Mouse (Mus musculus) limb, embryonic 14.5 days (tissue): ENCODE data around the gene Naa10. TPM values are rescaled to one million over a fixed set of nuclear protein-coding genes. Genes with fewer than 3 reads are reported as not detected.

ENCODE experiments used
- ATAC-seq: fragments of 200-750 bp; cut with Nextera tagmentation; 2 replicates; pipeline ENCODE4 v1.8.0; 2017; ENCODE audit warnings: low read depth, moderate number of reproducible peaks, moderate TSS enrichment; ENCODE audit not compliant: low FRiP score
- DNase-seq: peaks from one replicate; pipeline ENCODE4 v3.0.0-alpha.2; 2015; ENCODE audit warnings: low spot score
- H3K27ac ChIP-seq: fragments of 300-500 bp; sonication (generic); replicated peaks from 2 replicates; pipeline ENCODE4 v1.5.1; 2014; ENCODE audit warnings: low read depth, mild to moderate bottlenecking, low read length, moderate library complexity, mixed read lengths
- H3K27me3 ChIP-seq: fragments of 300-500 bp; sonication (generic); 2 replicates; pipeline ENCODE4 v1.6.1; 2014; ENCODE audit warnings: low read length, mixed read lengths; ENCODE audit not compliant: control insufficient read depth, insufficient read depth
- H3K36me3 ChIP-seq: fragments of 300-500 bp; sonication (generic); 2 replicates; pipeline ENCODE4 v1.6.1; 2014; ENCODE audit warnings: mild to moderate bottlenecking, low read length, moderate library complexity, mixed read lengths; ENCODE audit not compliant: control insufficient read depth, insufficient read depth
- H3K4me1 ChIP-seq: fragments of 300-500 bp; sonication (generic); 2 replicates; pipeline ENCODE4 v1.6.1; 2014; ENCODE audit warnings: antibody characterized with exemption, low read length, mixed read lengths; ENCODE audit not compliant: control insufficient read depth, insufficient read depth
- H3K4me2 ChIP-seq: fragments of 300-500 bp; sonication (generic); replicated peaks from 2 replicates; pipeline ENCODE4 v1.6.1; 2014; ENCODE audit warnings: low read depth, mild to moderate bottlenecking, low read length, moderate library complexity; ENCODE audit not compliant: severe bottlenecking
- H3K4me3 ChIP-seq: fragments of 300-500 bp; sonication (generic); replicated peaks from 2 replicates; pipeline ENCODE4 v1.5.1; 2014; ENCODE audit warnings: low read length
- H3K9ac ChIP-seq: fragments of 300-500 bp; sonication (generic); 2 replicates; pipeline ENCODE4 v1.6.1; 2014; ENCODE audit warnings: mild to moderate bottlenecking, low read depth, low read length, moderate library complexity; ENCODE audit not compliant: severe bottlenecking
- H3K9me3 ChIP-seq: fragments of 300-500 bp; sonication (generic); 2 replicates; pipeline ENCODE4 v1.6.1; 2016; ENCODE audit warnings: low read length; ENCODE audit not compliant: control insufficient read depth
- POLR2A ChIP-seq: fragments of 200-500 bp; IDR thresholded peaks from 2 replicates; pipeline ENCODE4 v1.8.0; 2012; ENCODE audit warnings: inconsistent platforms, mild to moderate bottlenecking, moderate library complexity, borderline replicate concordance; ENCODE audit not compliant: insufficient read depth, insufficient read length; ENCODE audit errors: extremely low read depth
- WGBS: fragments of 180-500 bp; shearing (Covaris S2); extraction: QIAGEN DNeasy Blood & Tissue Kit; methylation state at CpG from one replicate; pipeline ENCODE4 v1.1.7; 2014; 5-methylcytosine and 5-hydroxymethylcytosine counted together
- polyA plus RNA-seq, 2 experiments: library from polyadenylated mRNA; depleted of rRNA in 1 of 2; stranded (reverse) in 1 of 2; unstranded in 1 of 2; fragments of >200 nt; fragmentation: Nextera tagmentation in 1 of 2; extraction: Ambion mirVana in 1 of 2; gene quantifications; 2 replicates each; pipeline versions ENCODE4 v1.2.1 to v1.2.3; 2012 to 2014

The Naa10 gene
- polyA plus RNA-seq, 2 experiments: 112 to 128 TPM

DNA sequence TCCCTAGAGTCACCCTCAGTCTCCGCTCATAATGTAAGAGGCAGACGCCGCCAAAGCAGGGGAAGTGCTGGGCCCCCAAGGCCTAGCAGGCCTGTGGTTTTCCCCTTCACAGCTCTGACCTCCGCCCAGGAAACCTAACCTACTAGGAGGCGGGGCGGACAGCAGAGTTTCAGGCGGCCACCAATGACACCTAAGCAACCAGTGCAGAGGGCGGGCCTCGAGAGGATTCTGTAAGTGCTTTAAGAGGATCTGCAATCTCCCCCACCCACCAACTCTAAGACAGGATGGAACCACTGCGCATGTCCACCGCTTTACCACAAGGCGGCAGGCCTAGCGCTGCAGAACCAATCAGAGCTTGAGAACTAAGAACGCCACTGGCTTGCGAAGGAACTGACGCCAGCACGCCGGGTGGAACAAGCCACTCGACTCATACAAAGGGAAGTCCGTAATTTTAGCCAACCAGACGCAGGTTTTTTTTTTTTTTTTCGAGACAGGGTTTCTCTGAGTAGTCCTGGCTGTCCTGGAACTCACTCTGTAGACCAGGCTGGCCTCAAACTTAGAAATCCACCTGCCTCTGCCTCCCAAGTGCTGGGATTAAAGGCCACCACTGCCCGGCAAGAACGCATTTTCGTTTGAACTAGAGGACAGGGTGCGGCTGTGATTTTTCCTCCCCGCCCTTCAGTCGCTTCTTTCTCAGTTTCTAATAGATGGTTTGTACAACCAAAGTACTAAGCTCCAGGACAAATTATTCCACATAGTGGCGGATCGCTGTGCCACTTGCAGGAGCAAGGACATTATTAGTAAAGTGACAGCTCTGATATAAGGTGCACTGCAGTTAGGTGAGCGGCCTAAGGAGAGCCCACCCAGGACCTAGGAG, 6.7 kb downstream of the Naa10 start:
- H3K9ac ChIP-seq: 0 out of 2 replicates have a peak overlapping the region, but pooled peaks have one; percentile 31
- H3K4me3 ChIP-seq: peak overlapping the region; percentile 15; the same call in 1 of the 2 replicates
- ATAC-seq: peak; percentile 96

DNA sequence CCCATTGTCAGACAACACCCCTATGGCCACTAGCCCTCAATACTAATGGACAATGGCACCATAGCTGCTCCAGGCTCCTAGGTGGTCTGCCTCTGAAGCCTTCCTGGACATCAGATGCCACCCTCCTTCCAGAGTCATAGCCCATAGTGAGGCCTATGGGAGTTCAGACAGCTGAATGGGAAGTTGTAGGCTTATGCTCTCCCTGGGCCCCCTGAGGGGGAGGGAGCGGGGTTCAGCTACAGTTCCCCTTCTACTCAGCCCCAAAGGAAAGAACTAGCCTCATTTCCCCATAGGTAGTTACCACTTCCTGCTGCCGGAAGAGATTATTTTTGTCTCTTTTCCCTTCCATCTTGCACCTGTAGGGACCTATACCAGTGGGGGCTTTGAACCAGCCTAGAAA, 10.2 kb downstream of the Naa10 start:
- Histone ChIP-seq H3K9me3 (no peaks in the 10 kb centered on the region), H3K36me3 (no peaks in the 10 kb centered on the region), H3K4me3 (no peak overlapping the region), H3K9ac (no peak overlapping the region), H3K4me1 (no peaks in the 10 kb centered on the region), H3K27ac (no peak overlapping the region), H3K4me2 (no peak overlapping the region), H3K27me3 (no peaks in the 10 kb centered on the region)
- ATAC-seq (no peak), DNase-seq (no peak)
- no peak for TF ChIP-seq POLR2A
- 77% methylated on average over 2 of the region's 2 CpGs for WGBS

More for the DNA sequence above, 6.7 kb downstream of the Naa10 start:
- Histone ChIP-seq H3K27me3 (no peaks in the 10 kb centered on the region), H3K27ac (peak overlapping the region; percentile 75), H3K4me1 (no peaks in the 10 kb centered on the region), H3K4me2 (peak overlapping the region; percentile 35), H3K9me3 (no peaks in the 10 kb centered on the region), H3K36me3 (peaks cover 21% of the 10 kb centered on the region)
- 30% methylated on average over 31 of the region's 31 CpGs for WGBS
- DNase-seq: peak; percentile 95
- no peak for TF ChIP-seq POLR2A

- ATAC-seq: no peak
- WGBS: 35% methylated on average over 12 of the region's 26 CpGs
- H3K9me3 ChIP-seq: no peaks in the 10 kb centered on the region
- H3K4me3 ChIP-seq: peak overlapping the region; percentile 11; the same call in 1 of the 2 replicates
- no peaks in the 10 kb centered on the region for H3K27me3 ChIP-seq
- no peak overlapping the region for H3K9ac ChIP-seq
- no peak for DNase-seq
- peak overlapping the region; percentile 36 for H3K4me2 ChIP-seq
- no peak overlapping the region for H3K27ac ChIP-seq
- no peak for TF ChIP-seq POLR2A
- H3K4me1 ChIP-seq: no peaks in the 10 kb centered on the region
- no peaks in the 10 kb centered on the region for H3K36me3 ChIP-seq
These were observed 10.6 kb downstream of the Naa10 start for GRCm38 (mm10) chrX:73911156-73911555.

DNA sequence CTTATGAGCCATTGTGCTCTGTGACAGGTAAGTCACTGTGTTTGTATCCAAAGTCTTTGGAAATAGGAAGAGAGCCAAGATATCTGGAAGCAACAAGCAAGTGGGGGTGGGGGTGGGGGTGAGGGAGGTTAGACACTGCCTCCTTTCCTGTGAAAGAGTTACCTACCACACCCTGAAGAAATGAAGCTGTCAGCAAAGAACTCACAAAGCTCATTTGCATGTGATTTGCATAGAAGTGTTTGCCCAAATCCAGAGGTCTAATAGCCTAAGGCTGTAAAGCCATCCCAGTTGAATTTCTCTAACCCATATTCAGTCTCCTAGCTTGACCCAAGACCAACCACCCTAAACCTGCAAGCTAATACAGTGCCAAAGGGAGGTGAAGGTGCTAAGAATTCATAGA, 11.3 kb downstream of the Naa10 start:
- Histone ChIP-seq H3K4me2 (no peak overlapping the region), H3K27me3 (no peaks in the 10 kb centered on the region), H3K36me3 (no peaks in the 10 kb centered on the region), H3K4me3 (no peak overlapping the region), H3K9me3 (no peaks in the 10 kb centered on the region), H3K27ac (no peak overlapping the region), H3K9ac (no peak overlapping the region), H3K4me1 (no peaks in the 10 kb centered on the region)
- DNase-seq (no peak), ATAC-seq (no peak)
- no peak for TF ChIP-seq POLR2A

DNA sequence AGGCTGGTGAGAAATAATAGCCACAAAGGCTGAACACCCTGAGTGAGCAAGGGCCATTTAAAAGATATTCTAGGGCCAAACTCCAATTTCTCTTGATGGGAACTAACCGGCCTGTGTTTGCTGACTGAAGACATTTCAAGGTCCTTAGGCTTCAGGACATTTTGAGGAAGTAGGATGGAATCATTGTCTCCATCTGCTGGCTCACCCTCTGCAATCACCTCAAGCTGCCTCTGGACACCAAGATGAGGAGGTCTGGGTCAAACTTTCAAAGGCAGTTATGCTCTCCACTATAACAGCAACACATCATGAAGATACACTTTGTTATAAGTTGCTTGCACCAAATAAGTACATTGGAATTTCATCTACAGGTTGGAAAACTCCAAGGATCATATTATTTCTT, 11.7 kb downstream of the Naa10 start:
- no peak for TF ChIP-seq POLR2A
- H3K9me3 ChIP-seq: no peaks in the 10 kb centered on the region
- no peaks in the 10 kb centered on the region for H3K27me3 ChIP-seq
- H3K9ac ChIP-seq: no peak overlapping the region
- H3K4me3 ChIP-seq: no peak overlapping the region
- no peaks in the 10 kb centered on the region for H3K4me1 ChIP-seq
- H3K27ac ChIP-seq: no peak overlapping the region
- ATAC-seq (no peak), DNase-seq (no peak)
- H3K4me2 ChIP-seq: no peak overlapping the region
- H3K36me3 ChIP-seq: no peaks in the 10 kb centered on the region
- 80% methylated on average over 1 of the region's 1 CpGs for WGBS
